Mouse (Mus musculus) heart, postnatal 36 days (tissue): ENCODE results near the gene Rptor. TPM values are rescaled to one million over a fixed set of nuclear protein-coding genes. Genes with fewer than 3 reads are reported as not detected.

ENCODE experiments used
- DNase-seq, 2 experiments: peaks; one replicate each; pipeline ENCODE4 v3.0.0; 2021 to 2022
- intact Hi-C: fragments of 180-260 bp; cut with DNase I; formaldehyde crosslinking; loops from one replicate; pipeline ENCODE4 v1.15.1; 2025
- total RNA-seq, 2 experiments: library from RNA; stranded (reverse); gene quantifications; 2 replicates each; pipeline ENCODE4 v1.2.3; 2021

Gene Rptor
- total RNA-seq, 2 experiments from 2014 or later = 34.8 to 36.0 TPM

DNA sequence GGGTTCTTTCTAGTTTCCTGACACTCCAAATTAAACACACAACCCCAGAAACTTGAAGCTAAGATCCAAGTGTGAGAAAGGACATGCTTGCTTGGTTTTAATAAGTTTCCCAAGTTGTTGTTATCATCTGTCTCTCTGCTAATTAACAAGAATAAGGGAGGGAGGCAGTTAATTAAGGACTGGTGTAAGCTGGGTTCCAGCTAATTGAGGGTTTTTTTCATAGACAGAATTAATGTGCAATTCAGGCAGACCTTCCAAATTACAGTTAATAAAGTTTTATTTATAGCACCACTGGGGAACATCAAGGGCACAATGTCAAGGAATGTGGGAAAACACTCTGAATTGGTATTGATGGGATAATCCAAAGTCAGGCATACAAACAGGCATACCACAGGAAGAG, 230.6 kb downstream of the Rptor start:
- intact Hi-C loops = no loop called here

DNA sequence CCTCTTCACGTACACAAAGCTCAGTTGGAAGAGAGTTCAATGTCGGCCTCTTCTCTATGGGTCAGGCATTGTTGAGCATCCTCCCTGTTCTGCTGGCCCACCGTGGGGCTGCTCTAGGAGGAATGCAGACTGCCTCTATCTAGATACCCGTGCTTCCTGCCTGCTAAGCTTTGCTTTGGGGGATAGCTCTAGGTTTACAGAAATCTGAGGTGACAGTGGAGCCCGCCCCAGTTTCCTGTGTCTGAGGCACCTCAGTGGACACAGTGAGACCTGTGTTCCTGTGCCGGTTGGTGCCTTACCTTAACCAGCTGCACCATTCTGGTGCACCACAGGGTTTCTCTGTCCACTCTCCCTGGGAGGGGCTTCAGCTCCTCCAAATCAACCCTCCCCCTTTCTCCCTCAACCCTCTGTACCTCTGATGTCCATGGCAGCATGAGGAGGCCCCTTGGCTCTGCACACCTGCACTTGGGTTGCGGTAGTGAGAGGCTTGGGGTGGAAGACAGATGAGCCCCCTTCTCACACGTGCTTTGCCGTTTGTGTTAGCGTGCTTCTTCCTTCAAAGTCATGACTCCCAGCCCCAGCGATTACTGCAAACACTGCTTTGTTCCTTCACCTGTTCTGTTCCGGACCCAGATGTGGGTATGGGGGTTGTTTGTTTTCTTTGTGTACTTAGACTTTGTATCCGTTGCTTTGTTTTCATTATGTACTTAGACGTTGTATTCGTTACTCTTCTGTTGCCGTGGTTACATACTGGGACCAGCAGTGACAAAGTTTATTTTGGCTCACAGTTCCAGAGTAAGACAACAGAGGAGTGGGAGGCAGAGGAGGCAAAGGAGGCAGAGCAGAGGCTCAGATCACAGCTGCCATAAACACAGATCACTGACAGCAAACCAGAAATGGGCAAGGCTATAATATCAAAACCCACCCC, 231.4 kb downstream of the Rptor start:
- intact Hi-C loops = no loop called here
- no peak for DNase-seq

More for the DNA sequence above, 230.6 kb downstream of the Rptor start:
- DNase-seq = no peak

DNA sequence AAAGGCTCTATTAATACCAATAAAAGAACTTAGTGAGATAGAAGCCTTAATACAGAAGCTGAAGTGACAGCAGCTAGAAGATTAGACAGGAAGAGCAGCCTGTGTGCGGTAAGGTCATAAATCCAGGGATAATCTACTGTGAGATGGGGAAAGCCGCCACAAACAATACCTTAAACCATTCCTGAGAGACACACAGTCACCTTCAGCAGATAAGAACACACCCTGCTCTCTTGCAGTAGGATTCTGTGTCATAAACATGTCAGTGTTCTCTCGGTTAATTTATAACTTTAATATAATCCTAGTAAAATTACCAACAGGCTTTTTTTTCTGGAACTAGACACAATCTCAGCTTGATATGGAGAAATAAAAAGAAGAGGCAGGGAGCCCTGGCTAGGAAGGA, 233.6 kb downstream of the Rptor start:
- intact Hi-C loops = no loop called here
- no peak for DNase-seq

DNA sequence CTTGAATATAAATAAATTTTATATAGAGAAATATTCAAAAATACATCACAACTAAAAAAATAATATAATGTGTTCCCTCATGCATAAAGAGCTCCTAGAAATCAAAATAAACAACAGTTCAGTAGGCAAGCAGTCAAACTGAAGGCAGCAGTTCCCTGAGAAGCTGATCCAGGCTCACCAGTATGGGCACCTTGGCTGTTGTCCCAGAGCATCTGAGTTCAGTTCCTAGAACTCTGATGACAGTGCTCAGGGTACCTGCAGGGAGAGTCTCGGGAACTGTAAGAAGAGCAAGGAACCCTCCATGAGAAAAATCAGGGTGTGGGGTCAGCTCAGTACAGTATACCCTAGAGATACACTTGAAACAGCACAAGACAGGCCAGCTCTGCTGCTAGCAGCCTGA, 235.1 kb downstream of the Rptor start:
- DNase-seq = no peak
- intact Hi-C loops = no loop called here

DNA sequence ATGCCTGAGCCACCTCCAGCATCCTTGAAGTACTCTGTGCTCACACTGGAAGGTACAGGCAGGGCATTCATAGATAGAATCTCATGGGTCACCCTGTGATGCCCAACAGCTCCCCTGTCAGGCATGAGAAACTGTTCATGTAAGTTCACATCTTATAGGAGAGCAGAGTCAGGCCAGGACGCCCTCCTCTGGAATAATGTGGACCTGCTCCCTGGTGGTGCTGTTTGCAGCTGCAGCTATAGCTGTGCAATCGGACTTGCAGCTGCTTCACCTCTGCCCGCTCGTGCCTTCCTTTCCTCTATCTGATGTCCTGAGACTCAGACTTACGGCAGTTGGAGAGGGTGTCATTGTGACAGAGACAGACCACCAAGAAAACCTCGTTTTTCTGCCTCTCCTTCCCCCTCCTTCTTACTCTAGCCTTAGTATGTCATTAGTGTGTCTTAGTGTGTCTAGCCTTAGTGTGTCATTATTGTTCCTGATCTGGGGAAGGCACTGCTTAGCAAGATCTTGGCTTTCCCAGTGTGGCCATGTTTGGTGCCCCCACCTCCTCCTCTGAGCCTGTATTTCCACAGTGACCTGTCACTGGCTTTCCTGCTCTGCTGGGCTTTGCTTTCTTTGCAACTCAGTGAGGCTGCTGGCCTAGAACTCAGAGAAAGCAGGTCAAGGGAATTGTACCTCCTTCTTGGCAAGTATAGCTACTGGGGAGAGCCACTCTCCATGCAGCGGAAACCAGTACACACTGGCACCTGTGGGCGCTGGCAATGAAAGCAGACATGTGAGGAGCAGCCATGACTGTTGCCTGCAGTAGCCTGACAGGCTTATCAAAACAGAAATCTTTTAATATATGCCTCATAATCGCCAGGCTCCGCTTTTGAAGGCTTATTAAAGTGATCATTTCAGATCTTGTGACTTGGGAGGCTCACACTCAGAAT, 237.0 kb downstream of the Rptor start:
- intact Hi-C loops = loop anchor here (5.0 kb wide), 1 partner anchor 337 kb away; no protein-coding TSS in a partner anchor
- DNase-seq = no peak

DNA sequence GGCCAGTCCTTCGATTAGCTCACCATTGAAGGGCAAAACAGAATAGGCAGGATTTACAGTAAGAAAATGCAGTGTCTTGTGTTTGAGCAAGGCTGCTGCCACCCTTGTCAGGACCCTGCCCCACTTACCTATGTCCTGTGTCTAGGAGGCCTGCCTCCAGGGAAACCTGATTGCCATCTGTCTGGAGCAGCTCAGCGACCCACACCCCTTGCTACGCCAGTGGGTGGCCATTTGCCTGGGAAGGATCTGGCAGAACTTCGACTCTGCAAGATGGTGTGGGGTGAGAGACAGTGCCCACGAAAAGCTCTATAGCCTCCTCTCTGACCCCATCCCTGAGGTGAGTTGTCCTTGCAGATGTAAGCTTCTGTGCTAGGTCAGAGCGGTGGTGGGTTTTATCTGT, 243.9 kb downstream of the Rptor start:
- no peak for DNase-seq
- intact Hi-C loops = no loop called here

DNA sequence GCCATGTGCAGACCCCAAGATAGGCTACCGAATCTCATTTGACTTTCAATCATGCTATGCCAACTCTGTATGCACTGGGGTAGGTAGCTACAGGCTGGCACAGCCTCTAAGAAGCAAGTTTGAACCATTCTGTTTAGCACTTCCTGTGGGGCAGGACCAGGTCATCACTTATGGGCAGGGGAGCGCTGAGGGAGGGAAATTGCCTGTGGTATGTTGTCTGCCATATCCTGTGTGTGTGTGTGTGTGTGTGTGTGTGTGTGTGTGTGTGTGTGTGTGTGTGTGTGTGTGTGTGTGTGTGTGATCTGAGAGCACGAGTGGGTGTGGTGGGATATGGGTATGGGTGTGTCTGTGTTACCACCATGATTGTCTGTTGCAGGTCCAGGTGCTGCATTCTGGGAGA, 244.4 kb downstream of the Rptor start:
- intact Hi-C loops = no loop called here
- no peak for DNase-seq

DNA sequence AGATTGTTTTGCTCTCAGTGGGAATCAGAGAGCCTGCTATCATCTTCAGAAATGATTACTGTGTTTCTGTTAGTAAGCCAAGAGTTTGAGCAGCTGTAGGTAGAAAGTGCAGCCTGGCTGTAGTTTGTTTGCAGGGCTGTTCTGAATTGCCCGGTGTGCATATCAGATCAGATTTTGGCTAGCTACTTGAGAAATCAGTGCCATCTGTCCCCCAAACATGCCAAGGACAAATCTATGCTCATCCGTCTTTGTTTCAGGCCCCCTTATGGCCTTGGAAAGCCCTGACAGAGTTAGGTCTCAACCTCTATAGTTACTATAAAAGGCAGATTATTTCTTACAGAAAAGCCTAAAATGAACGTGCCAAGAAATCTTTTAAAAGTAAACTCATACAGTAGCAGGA, 244.9 kb downstream of the Rptor start:
- intact Hi-C loops = no loop called here
- DNase-seq = no peak

DNA sequence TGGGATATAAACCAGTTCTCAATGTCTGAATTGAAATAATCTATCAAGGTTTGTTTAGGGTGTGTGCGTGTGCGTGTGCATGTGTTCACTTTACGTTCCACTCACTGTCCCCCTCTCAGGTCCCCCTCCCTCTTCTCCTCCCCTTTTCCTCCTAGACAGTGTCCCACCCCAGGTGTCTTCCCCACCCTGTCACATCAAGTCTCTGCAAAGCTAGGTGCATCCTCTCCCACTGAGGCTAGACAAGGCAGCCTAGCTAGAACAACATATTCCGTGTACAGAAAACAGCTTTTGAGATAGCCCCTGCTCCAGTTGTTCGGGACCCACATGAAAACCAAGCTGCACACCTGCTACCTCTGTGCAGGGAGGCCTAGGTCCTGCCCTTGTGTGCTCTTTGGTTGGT, 245.5 kb downstream of the Rptor start:
- no peak for DNase-seq
- intact Hi-C loops = no loop called here

DNA sequence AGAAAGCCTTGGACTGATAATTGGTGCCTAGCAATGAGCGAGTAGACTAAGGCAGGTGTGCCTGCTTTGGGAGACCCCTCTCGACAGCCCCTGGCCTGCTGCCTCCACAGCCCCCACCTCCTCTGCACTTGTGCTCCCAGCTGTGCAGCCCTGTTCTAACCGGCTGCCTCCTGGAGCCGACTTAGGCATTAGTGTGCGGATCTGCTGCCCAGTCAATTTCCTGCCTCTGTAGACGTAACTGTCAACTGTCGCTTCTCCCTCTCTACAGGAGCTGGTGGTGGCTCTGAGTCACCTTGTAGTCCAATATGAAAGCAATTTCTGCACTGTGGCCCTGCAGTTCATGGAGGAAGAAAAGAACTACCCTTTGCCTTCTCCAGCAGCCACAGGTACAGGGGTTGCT, 253.3 kb downstream of the Rptor start:
- intact Hi-C loops = no loop called here

DNA sequence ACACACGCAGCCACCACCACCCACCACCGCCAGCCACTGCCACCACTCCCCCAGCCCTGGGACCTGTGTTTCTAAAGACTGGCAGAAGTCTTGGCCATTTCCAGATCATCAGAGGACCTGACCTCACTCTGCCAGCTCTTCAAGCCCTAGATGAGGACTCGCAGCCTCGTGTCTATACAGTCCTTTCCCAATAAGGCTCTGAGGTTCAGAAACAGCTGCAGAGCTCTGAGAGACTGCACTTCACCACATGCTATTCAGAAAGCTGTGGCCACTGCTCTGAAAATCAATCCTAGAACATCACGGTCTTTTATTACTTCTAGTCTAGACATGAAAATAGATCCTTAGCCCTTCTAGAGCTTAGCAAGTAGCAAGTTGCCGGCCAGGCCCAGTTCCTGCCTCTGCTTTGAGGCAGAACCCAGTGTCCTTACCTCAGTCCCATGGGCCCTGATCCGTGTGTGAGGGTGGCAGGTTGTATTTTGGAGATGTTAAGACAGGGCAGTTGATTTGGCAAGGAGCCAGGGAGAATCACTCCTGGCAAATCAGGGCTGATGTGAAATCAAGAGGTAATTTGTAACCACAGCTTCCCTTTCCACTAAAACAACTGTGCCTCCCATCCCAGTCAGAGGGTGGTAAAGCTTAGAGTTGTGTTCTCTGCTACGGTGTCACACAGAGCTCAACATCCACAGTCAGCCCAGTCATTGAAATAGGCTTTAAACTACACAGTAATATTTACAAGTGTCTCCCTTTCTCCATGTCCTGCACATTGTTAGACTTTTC, 260.0 kb downstream of the Rptor start:
- intact Hi-C loops = no loop called here
- DNase-seq = no peak

More for the DNA sequence above, 253.3 kb downstream of the Rptor start:
- DNase-seq = no peak

DNA sequence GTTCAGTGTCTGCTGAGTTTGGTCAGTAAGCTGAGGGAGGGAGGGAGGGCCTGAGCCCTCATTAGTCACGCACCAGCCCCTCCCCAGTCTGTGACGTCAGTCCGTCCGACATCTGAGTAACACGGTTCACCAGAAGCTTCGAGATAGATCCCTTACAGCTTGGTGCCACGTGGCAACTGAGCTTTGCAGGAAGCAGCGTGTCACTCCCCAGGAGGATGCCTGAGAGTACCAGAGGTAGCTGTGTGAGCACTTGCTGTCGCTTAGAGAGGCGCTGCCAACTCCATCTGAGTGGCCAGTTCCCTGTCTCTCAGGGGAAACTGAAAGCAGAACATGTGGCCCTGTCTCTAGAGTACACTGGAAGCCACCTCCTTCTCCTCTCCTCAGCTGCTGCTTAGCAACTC, 260.7 kb downstream of the Rptor start:
- DNase-seq = peak; percentile 27 to 39

DNA sequence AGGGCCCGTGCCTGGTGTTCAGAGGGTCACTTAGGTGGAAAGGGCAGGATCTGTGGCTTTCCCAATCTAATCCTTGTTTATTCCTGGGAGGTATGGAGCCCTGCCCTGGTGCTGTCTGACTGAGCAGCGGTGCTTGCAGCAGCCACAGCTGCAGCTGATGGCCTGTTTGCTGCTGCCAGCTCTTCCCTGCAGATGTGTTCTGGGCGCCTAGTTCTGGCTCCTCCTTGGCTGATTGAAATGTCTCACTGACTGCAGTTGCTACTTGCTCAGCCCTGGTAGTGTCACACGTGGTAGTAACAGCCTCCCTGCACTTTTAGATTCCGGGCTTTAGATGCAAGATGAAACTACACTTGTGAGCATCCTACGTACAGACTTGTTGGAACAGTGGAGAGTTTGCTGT, 264.1 kb downstream of the Rptor start:
- no peak for DNase-seq
- intact Hi-C loops = no loop called here

More for the DNA sequence above, 260.7 kb downstream of the Rptor start:
- intact Hi-C loops = no loop called here

DNA sequence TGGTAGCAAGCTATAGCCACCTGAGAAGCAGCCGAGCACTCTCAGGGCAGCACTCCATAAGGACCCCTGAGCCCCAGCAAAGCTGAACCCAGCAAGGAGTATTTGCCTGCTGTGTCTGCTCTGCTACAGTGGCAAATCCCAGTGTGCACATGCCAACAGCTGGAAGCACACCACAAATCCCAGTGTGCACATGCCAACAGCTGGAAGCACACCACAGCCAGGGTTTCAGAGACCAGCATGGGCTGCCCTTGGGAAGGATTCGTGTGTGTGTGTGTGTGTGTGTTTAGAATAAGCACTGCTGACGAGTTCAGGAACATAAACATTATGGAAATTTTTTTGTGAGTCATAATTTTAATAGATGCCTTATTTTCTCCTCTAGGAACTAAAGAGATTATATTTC, 265.4 kb downstream of the Rptor start:
- no peak for DNase-seq
- intact Hi-C loops = no loop called here

DNA sequence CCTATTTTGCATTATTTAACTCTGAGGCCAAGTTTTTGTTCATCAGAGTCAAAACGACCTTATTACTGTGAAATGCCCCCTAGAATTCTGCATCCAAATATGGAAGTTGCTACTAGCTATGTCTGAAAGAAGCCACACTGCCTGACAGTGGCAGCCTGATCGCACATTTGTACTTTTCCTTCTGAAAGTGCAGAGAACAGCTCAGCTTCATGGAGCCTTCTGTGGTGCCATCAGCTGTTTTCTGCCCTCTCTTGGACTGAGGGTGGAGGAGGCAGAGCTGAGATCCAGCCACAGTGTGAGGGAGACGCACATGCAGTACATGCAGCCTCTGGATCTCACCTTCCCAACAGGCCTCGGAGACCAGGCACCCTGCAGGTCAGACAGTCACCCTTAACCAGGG, 265.9 kb downstream of the Rptor start:
- intact Hi-C loops = no loop called here

DNA sequence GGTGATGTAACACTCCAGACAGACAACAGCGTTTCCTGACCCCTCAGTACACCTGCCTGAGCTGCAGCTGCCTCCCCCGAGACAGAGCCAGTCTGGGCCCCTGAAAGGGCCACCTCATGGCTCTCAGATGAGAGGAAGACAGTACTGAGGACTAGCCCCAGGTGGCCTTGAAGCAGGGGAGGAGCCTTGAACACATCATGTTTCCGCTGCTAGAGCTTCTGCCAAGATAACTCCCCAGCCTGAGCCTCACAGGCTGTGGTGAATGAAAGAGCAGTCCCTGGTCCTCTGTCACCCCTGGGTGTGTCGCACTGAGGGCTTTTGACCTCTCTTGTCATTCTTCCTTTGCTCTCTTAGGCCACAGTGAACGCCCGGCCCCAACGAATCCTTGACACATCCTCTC, 268.4 kb downstream of the Rptor start:
- intact Hi-C loops = no loop called here
- DNase-seq = no peak

More for the DNA sequence above, 265.9 kb downstream of the Rptor start:
- DNase-seq = no peak

DNA sequence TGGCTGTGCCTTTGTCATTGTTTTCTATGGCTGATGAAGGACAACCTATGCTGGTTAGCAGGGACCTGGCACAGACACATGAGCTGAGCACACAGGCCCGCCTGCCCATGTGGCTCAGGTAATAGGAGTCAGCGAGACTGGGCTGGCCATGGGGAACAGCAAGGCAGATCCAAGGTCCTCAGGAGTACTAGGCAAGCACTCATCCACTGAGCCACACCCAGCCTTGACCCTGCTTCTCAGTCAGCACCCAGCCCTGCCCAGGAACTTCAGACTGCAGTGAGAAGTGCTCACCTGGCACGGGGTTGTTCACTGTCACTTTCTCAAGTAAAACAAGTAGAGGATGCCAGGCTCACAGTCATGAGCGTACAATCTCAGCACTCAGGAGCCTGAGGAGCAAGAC, 270.9 kb downstream of the Rptor start:
- intact Hi-C loops = no loop called here
- DNase-seq = no peak

DNA sequence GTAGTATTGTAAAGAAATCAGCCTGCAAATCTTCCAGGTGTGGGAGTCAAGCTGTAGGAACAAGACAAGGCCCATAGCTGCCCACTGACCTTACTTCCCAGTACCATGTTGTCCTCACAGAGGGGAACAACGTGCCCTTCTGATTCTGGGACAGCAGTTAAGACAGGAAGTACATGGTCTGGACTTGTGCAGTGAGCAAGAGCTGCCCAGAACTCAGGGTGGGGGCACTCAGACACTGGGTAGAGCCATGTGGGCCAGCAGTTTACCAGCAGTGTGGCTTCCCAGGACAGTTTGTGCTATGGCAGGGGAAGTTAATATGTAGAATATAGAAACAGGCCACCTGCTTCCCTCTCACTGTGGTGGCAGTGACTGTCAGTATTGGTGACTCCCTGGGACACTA, 272.1 kb downstream of the Rptor start:
- no peak for DNase-seq
- intact Hi-C loops = no loop called here

DNA sequence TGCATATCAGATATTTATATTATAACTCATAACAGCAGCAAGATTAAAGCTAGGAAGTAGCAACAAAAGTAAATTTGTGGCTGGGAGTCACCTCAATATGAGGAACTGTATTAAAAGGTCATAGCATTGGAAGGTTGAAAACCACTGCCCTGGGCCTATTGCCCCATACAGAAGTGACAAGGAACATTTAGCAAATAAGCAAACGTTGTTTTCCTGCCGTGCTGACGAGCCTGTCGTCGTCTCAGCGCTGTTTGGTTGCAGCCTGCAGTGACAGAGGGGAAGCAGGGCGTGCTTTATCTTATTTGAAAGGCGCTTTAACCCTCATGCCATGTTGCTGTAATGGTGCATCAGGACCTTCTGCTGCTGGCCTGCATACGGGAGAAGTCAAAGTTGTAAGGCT, 273.0 kb downstream of the Rptor start:
- intact Hi-C loops = no loop called here
- DNase-seq = no peak

DNA sequence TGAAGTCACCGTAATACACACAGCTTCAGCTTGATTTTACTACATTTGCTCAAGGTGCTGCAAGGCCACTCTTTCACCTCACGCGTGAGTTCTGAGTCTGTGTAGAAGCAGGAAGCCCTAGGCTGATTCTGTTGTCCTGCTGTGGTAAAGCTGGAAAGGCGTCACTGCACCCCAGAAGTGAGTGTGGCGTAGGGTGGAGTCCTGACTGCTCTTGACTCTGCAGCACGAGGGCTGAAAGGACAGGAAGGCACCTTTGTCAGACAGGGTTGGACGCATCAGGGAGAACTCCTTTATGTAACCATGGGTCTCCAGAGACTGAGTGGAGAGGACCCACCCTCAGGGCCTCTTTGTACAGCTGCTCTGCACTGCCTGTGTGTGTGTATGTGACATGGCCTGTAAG, 274.4 kb downstream of the Rptor start:
- intact Hi-C loops = no loop called here
- no peak for DNase-seq

DNA sequence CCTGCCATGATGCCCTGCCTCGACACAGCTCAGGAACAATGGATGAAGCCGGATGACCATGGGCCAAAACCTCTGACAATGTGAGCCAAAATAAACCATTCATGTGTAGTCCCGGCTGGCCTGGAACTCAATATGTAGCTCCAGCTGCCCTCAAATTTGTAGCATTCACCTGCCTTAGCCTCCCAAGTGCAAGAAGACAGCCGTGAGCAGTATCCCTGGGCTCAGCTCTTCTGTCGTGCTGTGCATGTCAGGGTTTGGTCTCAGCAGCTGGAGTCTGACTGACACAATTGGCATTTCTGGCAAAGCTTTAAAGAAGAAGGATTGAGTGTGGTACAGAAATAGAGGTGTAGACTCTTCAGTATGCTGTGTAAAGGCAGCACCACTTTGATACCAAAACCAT, 276.9 kb downstream of the Rptor start:
- no peak for DNase-seq
- intact Hi-C loops = no loop called here
